Mouse (Mus musculus): ENCODE measurements around the gene Gm45808.

- no peak for TF ChIP-seq CTCF (IDR thresholded peaks at IDR 0.05; ENCODE audit: low read depth)
- TF ChIP-seq EP300 (optimal IDR thresholded peaks at IDR 0.05) = peak; percentile 76
Measured at GRCm38 (mm10) chr7:45525809-45526473, 39.3 kb upstream of the Gm45808 start, which contains the start of the genes Ppp1r15a and Plekha4.

Measured in stomach, postnatal 0 days (tissue).